Mouse (Mus musculus): Measurements from ENCODE around the gene Bcar3.

DNA sequence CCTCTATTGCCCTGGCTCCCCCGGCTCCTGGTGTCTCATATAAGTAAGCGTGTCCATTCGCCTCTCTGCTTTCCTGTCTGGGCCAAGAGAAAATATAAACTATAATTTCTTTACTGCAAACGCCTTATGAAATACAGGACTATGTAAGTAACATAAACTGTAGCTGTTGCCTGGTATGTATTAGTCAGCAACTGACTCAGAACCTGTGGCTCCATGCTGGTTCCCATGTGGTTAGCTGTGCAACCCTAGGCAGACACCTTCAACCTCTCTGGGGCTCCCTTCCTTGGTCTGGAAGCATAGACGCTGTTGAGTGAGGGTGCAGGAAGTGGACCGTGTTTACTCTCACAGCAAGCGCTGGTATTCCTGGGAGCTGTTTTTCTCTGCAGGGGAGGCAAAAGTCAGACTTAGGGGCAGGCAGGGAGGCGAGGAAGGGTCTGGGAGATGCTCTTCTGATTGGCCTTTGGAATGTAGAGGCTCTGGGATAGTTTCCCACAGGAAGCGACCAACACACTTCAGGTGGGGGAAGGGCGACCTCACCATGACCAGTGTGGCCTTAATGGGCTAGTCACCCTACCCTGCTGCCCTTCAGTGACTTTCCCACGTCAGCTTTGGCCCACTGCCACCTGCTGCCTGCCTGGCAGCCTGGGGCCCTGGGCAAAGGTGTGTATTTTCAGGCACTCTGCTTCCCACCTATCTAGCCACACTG lies 215.8 kb downstream of the Bcar3 start:
- no peak for TF ChIP-seq POLR2A (IDR thresholded peaks at IDR 0.05; ENCODE audit: borderline replicate concordance, low read depth, low read length)
- TF ChIP-seq CTCF (IDR thresholded peaks at IDR 0.05; ENCODE audit: low read depth, low read length): no peak

All from bone marrow macrophage, adult 2 months (primary cell).